Mouse (Mus musculus) forebrain, embryonic 10.5 days (tissue): ENCODE results near the gene Gm2012. TPM values are rescaled to one million over a fixed set of nuclear protein-coding genes. Genes with fewer than 3 reads are reported as not detected.
"Not testable (repeated sequence)": the region's sequence is repeated elsewhere in the genome, so short reads cannot be mapped to it uniquely, and the experiment has no call there.

Source experiments
- DNase-seq: peaks from one replicate; pipeline ENCODE4 v3.0.0-alpha.2; 2017; ENCODE audit warnings: low spot score; ENCODE audit errors: extremely low spot score
- H3K27ac ChIP-seq: fragments of 300-500 bp; sonication (generic); 2 replicates; pipeline ENCODE4 v1.5.1; 2016; ENCODE audit warnings: mild to moderate bottlenecking
- H3K27me3 ChIP-seq: fragments of 300-500 bp; sonication (generic); 2 replicates; pipeline ENCODE4 v1.6.1; 2016; ENCODE audit warnings: mild to moderate bottlenecking; ENCODE audit not compliant: poor library complexity, severe bottlenecking
- H3K36me3 ChIP-seq: fragments of 300-500 bp; sonication (generic); replicated peaks from 2 replicates; pipeline ENCODE4 v1.6.1; 2016; ENCODE audit warnings: mild to moderate bottlenecking, moderate library complexity
- H3K4me1 ChIP-seq: fragments of 300-500 bp; sonication (generic); 2 replicates; pipeline ENCODE4 v1.6.1; 2016
- H3K4me3 ChIP-seq: fragments of 300-500 bp; sonication (generic); 2 replicates; pipeline ENCODE4 v1.5.1; 2016; ENCODE audit warnings: mild to moderate bottlenecking, moderate library complexity
- H3K9me3 ChIP-seq: fragments of 300-500 bp; sonication (generic); 2 replicates; pipeline ENCODE4 v1.6.1; 2016; ENCODE audit warnings: mild to moderate bottlenecking, moderate library complexity
- WGBS: fragments of 180-500 bp; shearing (Covaris S2); methylation state at CpG from one replicate; pipeline ENCODE4 v1.1.7; 2016; 5-methylcytosine and 5-hydroxymethylcytosine counted together
- microRNA-seq: library from miRNA; unstranded; fragments of <30 nt; microRNA quantifications from one replicate; pipeline ENCODE4, GENCODE M21; 2017
- polyA plus RNA-seq: library from polyadenylated mRNA; unstranded; fragments of >200 nt; fragmentation: Nextera tagmentation; extraction: Ambion mirVana; gene quantifications from 2 replicates; pipeline ENCODE4 v1.2.1, GENCODE M21; 2016

Gm2012 gene
- not detected in 2 replicates for polyA plus RNA-seq

GRCm38 (mm10) chrX:26231255-26231654 lies at the start of gene Gm2012:
Gm2012 (minus strand) TSS chrX:26231355.
- not testable (repeated sequence) for H3K36me3 ChIP-seq, H3K9me3 ChIP-seq, H3K27ac ChIP-seq, DNase-seq, H3K4me1 ChIP-seq, H3K4me3 ChIP-seq, H3K27me3 ChIP-seq
- 100% methylated on average over 1 of the region's 5 CpGs for WGBS

- 77% methylated on average over 12 of the region's 12 CpGs for WGBS
Measured at GRCm38 (mm10) chrX:26159146-26159545, 72.0 kb downstream of the Gm2012 start.

More at GRCm38 (mm10) chrX:26159146-26159545, 72.0 kb downstream of the Gm2012 start:
- H3K27me3 ChIP-seq, H3K9me3 ChIP-seq, DNase-seq, H3K4me3 ChIP-seq, H3K36me3 ChIP-seq, H3K27ac ChIP-seq, H3K4me1 ChIP-seq: not testable (repeated sequence)

Small RNA genes within 50 kb of the gene (microRNA-seq; reads per million reads assigned to microRNA genes)
- gene Gm26302, result not detected

Other genes starting within 250 kb of the Gm2012 start
- not detected in 2 replicates for gene Gm5168, start 180.3 kb downstream of the Gm2012 start, polyA plus RNA-seq
- gene Gm2030, start 78.7 kb upstream of the Gm2012 start, polyA plus RNA-seq, result not detected in 2 replicates